Comparison of ENCODE assay signal across 8 mouse cellular contexts in genomic region chr12:84995112-84995761, GRCm38 (mm10). TPM values are rescaled to one million over a fixed set of nuclear protein-coding genes. Genes with fewer than 3 reads are reported as not detected.
DNase-seq lines count a peak whose midpoint lies in the region; ATAC-seq and TF ChIP-seq lines count a peak whose summit lies in the region.

No protein-coding gene starts in this region.

- H3K36me3 ChIP-seq in stomach, embryonic 15.5 days, result no peaks in the 10 kb centered on the region
- H3K36me3 ChIP-seq in stomach, postnatal 0 days (ENCODE audit: control insufficient read depth, insufficient read depth, low read length), result no peaks in the 10 kb centered on the region
- peaks cover 9% of the 10 kb centered on the region; the same call in 1 of the 2 replicates for H3K36me3 ChIP-seq in limb, embryonic 12.5 days
- no peaks in the 10 kb centered on the region for H3K36me3 ChIP-seq in neural tube, embryonic 15.5 days

- no peak for TF ChIP-seq EP300 in stomach, postnatal 0 days (optimal IDR thresholded peaks at IDR 0.05)

- no peak for ATAC-seq in stomach, embryonic 15.5 days (ENCODE audit: insufficient read depth, low FRiP score, low read depth)
- ATAC-seq in stomach, postnatal 0 days (ENCODE audit: low FRiP score, low TSS enrichment), result no peak
- no peak for ATAC-seq in limb, embryonic 12.5 days (ENCODE audit: insufficient number of reproducible peaks, insufficient read depth, low FRiP score, low TSS enrichment, low read depth)
- ATAC-seq in neural tube, embryonic 15.5 days (ENCODE audit: low FRiP score), result no peak

- H3K4me3 ChIP-seq in stomach, embryonic 15.5 days (replicated peaks), result no peak overlapping the region; the same call in 1 of the 2 replicates
- H3K4me3 ChIP-seq in stomach, postnatal 0 days (ENCODE audit: low read depth, low read length), result no peak overlapping the region
- peak overlapping the region; percentile 94 for H3K4me3 ChIP-seq in limb, embryonic 12.5 days (replicated peaks)
- H3K4me3 ChIP-seq in neural tube, embryonic 15.5 days (replicated peaks), result peak overlapping the region; percentile 94

- peak; percentile 8 for DNase-seq in embryo, embryonic 10 days (ENCODE audit: low spot score)
- no peak for DNase-seq in embryo, embryonic 11 days
- DNase-seq in stomach, postnatal 0 days (ENCODE audit: low spot score), result no peak
- no peak for DNase-seq in layer of hippocampus, adult 11-12 months (ENCODE audit: low spot score)
- no peak for DNase-seq in frontal cortex, postnatal 10 days (ENCODE audit: low spot score in 2 of 2)

- H3K27me3 ChIP-seq in stomach, embryonic 15.5 days (replicated peaks), result no peaks in the 10 kb centered on the region
- no peaks in the 10 kb centered on the region for H3K27me3 ChIP-seq in stomach, postnatal 0 days (ENCODE audit: control insufficient read depth, insufficient read depth, low read length)
- no peaks in the 10 kb centered on the region for H3K27me3 ChIP-seq in limb, embryonic 12.5 days
- H3K27me3 ChIP-seq in neural tube, embryonic 15.5 days (replicated peaks), result no peaks in the 10 kb centered on the region

- peak overlapping the region; percentile 33 for H3K4me2 ChIP-seq in stomach, embryonic 15.5 days
- H3K4me2 ChIP-seq in stomach, postnatal 0 days (replicated peaks; ENCODE audit: low read depth), result no peak overlapping the region
- H3K4me2 ChIP-seq in limb, embryonic 12.5 days, result peak overlapping the region; percentile 45
- H3K4me2 ChIP-seq in neural tube, embryonic 15.5 days, result peak overlapping the region; percentile 75

- H3K27ac ChIP-seq in stomach, embryonic 15.5 days, result no peak overlapping the region
- no peak overlapping the region for H3K27ac ChIP-seq in stomach, postnatal 0 days (replicated peaks)
- no peak overlapping the region for H3K27ac ChIP-seq in limb, embryonic 12.5 days
- H3K27ac ChIP-seq in neural tube, embryonic 15.5 days (replicated peaks), result no peak overlapping the region

- WGBS in stomach, embryonic 15.5 days, result 91% methylated on average over 9 of the region's 9 CpGs
- 93% methylated on average over 8 of the region's 9 CpGs for WGBS in stomach, postnatal 0 days
- 85% methylated on average over 9 of the region's 9 CpGs for WGBS in limb, embryonic 12.5 days
- 92% methylated on average over 9 of the region's 9 CpGs for WGBS in neural tube, embryonic 15.5 days

- TF ChIP-seq CTCF in stomach, postnatal 0 days (IDR thresholded peaks at IDR 0.05; ENCODE audit: low read depth), result no peak

- no peaks in the 10 kb centered on the region for H3K9me3 ChIP-seq in stomach, embryonic 15.5 days
- no peaks in the 10 kb centered on the region for H3K9me3 ChIP-seq in stomach, postnatal 0 days (ENCODE audit: control insufficient read depth, low read length)
- H3K9me3 ChIP-seq in limb, embryonic 12.5 days, result no peaks in the 10 kb centered on the region
- H3K9me3 ChIP-seq in neural tube, embryonic 15.5 days (replicated peaks), result no peaks in the 10 kb centered on the region

- H3K9ac ChIP-seq in stomach, embryonic 15.5 days, result no peak overlapping the region
- no peak overlapping the region for H3K9ac ChIP-seq in stomach, postnatal 0 days (ENCODE audit: low read length)
- 0 out of 2 replicates have a peak overlapping the region, but pooled peaks have one; percentile 34 for H3K9ac ChIP-seq in limb, embryonic 12.5 days (replicated peaks)
- 0 out of 2 replicates have a peak overlapping the region, but pooled peaks have one; percentile 23 for H3K9ac ChIP-seq in neural tube, embryonic 15.5 days (replicated peaks)

- H3K4me1 ChIP-seq in stomach, embryonic 15.5 days, result 0 out of 2 replicates have a peak, but pooled peaks cover 4% of the 10 kb centered on the region
- H3K4me1 ChIP-seq in stomach, postnatal 0 days (replicated peaks; ENCODE audit: control insufficient read depth, insufficient read depth), result no peaks in the 10 kb centered on the region; the same call in 1 of the 2 replicates
- H3K4me1 ChIP-seq in limb, embryonic 12.5 days (replicated peaks), result peaks cover 21% of the 10 kb centered on the region
- peaks cover 28% of the 10 kb centered on the region for H3K4me1 ChIP-seq in neural tube, embryonic 15.5 days

RNA-seq across cellular contexts. Expression of gene Ylpm1, which starts 0.9 kb away (rescaled TPM):
- polyA plus RNA-seq in stomach, embryonic 15.5 days (2015; fragmentation: Nextera tagmentation; extraction: Ambion mirVana), result 25.7 and 26.1 TPM in 2 replicates
- polyA plus RNA-seq in stomach, postnatal 0 days (2015; fragmentation: Nextera tagmentation; extraction: Ambion mirVana), result 9.2 and 10.5 TPM in 2 replicates
- 37.4 and 40.0 TPM in 2 replicates for polyA plus RNA-seq in limb, embryonic 12.5 days (2016; fragmentation: Nextera tagmentation; extraction: Ambion mirVana)
- 31.5 and 31.8 TPM in 2 replicates for polyA plus RNA-seq in neural tube, embryonic 15.5 days (2015; fragmentation: Nextera tagmentation; extraction: Ambion mirVana)

RNA-seq across cellular contexts. Expression of gene Arel1, which starts 24.5 kb away (rescaled TPM):
- 10.8 and 11.8 TPM in 2 replicates for polyA plus RNA-seq in stomach, embryonic 15.5 days (2015; fragmentation: Nextera tagmentation; extraction: Ambion mirVana)
- 4.8 and 5.0 TPM in 2 replicates for polyA plus RNA-seq in stomach, postnatal 0 days (2015; fragmentation: Nextera tagmentation; extraction: Ambion mirVana)
- polyA plus RNA-seq in limb, embryonic 12.5 days (2016; fragmentation: Nextera tagmentation; extraction: Ambion mirVana), result 17.8 and 18.9 TPM in 2 replicates
- 28.1 and 29.6 TPM in 2 replicates for polyA plus RNA-seq in neural tube, embryonic 15.5 days (2015; fragmentation: Nextera tagmentation; extraction: Ambion mirVana)

RNA-seq across cellular contexts. Expression of gene Fcf1, which starts 24.5 kb away (rescaled TPM):
- polyA plus RNA-seq in stomach, embryonic 15.5 days (2015; fragmentation: Nextera tagmentation; extraction: Ambion mirVana), result 132 and 140 TPM in 2 replicates
- 95.3 and 99.2 TPM in 2 replicates for polyA plus RNA-seq in stomach, postnatal 0 days (2015; fragmentation: Nextera tagmentation; extraction: Ambion mirVana)
- 158 and 162 TPM in 2 replicates for polyA plus RNA-seq in limb, embryonic 12.5 days (2016; fragmentation: Nextera tagmentation; extraction: Ambion mirVana)
- polyA plus RNA-seq in neural tube, embryonic 15.5 days (2015; fragmentation: Nextera tagmentation; extraction: Ambion mirVana), result 83.3 and 94.9 TPM in 2 replicates

Comparison
In these comparisons a context has a peak if more than half of its experiments do, and no peak if none do; other contexts are left out.
1. H3K4me3 ChIP-seq: peak in limb, embryonic 12.5 days (single experiment) and neural tube, embryonic 15.5 days (single experiment); none in stomach, embryonic 15.5 days (single experiment) and stomach, postnatal 0 days (single experiment).
2. H3K9ac ChIP-seq: peak in limb, embryonic 12.5 days (single experiment) and neural tube, embryonic 15.5 days (single experiment); none in stomach, embryonic 15.5 days (single experiment) and stomach, postnatal 0 days (single experiment).